35 mouse cellular contexts compared by ENCODE assay signal in the genomic region with DNA sequence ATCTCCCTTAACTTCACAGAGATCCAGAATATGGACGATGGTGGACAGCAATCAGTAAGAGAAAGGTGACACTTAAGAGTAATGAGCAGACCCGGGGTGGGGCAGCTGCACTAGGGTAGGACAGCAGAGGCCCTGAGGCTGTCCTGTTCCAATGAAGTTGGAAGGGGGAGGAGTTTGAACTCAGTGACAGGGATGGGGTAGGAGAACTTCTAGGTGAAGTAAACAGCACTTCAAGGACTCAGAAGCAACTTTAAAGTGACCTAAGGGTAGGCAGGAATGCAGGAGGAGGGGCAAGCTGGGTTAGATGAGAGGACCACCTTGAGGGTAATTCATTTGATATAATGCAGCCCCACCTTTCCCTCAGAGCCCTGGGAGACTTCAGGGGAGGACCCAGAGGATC. TPM values are rescaled to one million over a fixed set of nuclear protein-coding genes. Genes with fewer than 3 reads are reported as not detected.
A peak's percentile ranks its signal among the peaks of the same experiment; 100 is the strongest.
DNase-seq lines count a peak whose midpoint lies in the region; ATAC-seq and TF ChIP-seq lines count a peak whose summit lies in the region.
"Had no signal": no experiment of that assay in that cellular context is flagged by ENCODE, and none has a peak within 500 bp of the region (broad histone marks: within the 10 kb centered on the region; RNA-seq: fewer than 3 reads in every experiment).

No protein-coding gene starts in this region.

- DNase-seq in heart, adult 8-10 months (ENCODE audit: low spot score), result no peak
- DNase-seq in ZHBTc4 (ENCODE audit: low read depth, low spot score), result peak; percentile 50
- no peak for DNase-seq in spleen, postnatal 36 days (ENCODE audit: low spot score in 2 of 2)
- no peak for DNase-seq in cerebellum, postnatal 4 days (ENCODE audit: low spot score in 2 of 2)
- DNase-seq: B cell, adult 2 months; cerebellum, adult 11 months; cerebellum, adult 9-11 months; gastrocnemius, adult 2 months; gastrocnemius, postnatal 36 days; heart, postnatal 14 days; kidney, postnatal 4 days; layer of hippocampus, postnatal 36 days; lung, embryonic 14.5 days; lung, postnatal 36 days; right cerebral cortex, postnatal 4 days; thymus, postnatal 4 days had no signal

- no peaks in the 10 kb centered on the region for H3K79me2 ChIP-seq in myocyte (ENCODE audit: control insufficient read depth, insufficient read depth)

- no peak overlapping the region for H3K4me2 ChIP-seq in heart, embryonic 12.5 days
- peak overlapping the region; percentile 36 for H3K4me2 ChIP-seq in myocyte (ENCODE audit: low read depth)
- H3K4me2 ChIP-seq: embryonic facial prominence, embryonic 13.5 days; limb, embryonic 15.5 days; lung, embryonic 14.5 days; midbrain, embryonic 12.5 days; neural tube, embryonic 13.5 days had no signal

- TF ChIP-seq POLR2A in myocyte (IDR thresholded peaks at IDR 0.05; ENCODE audit: insufficient read length, low read depth), result no peak

- no peaks in the 10 kb centered on the region for H3K9me3 ChIP-seq in heart, embryonic 12.5 days (replicated peaks)
- peaks cover 5% of the 10 kb centered on the region; the same call in 1 of the 2 replicates for H3K9me3 ChIP-seq in E14TG2a.4 (ENCODE audit: low read length)
- H3K9me3 ChIP-seq: embryonic facial prominence, embryonic 13.5 days; limb, embryonic 10.5 days; limb, embryonic 15.5 days; midbrain, embryonic 12.5 days; neural tube, embryonic 13.5 days had no signal

- no peaks in the 10 kb centered on the region for H3K36me3 ChIP-seq in heart, embryonic 12.5 days
- H3K36me3 ChIP-seq in E14TG2a.4 (ENCODE audit: insufficient read depth, low read length) (no peaks in the 10 kb centered on the region), myocyte (ENCODE audit: control insufficient read depth, insufficient read depth) (no peaks in the 10 kb centered on the region)
- H3K36me3 ChIP-seq: embryonic facial prominence, embryonic 13.5 days; limb, embryonic 10.5 days; limb, embryonic 15.5 days; midbrain, embryonic 12.5 days; neural tube, embryonic 13.5 days had no signal

- H3K4me3 ChIP-seq in heart, embryonic 12.5 days, result no peak overlapping the region
- H3K4me3 ChIP-seq in E14TG2a.4 (replicated peaks; ENCODE audit: low read length), result peak overlapping the region; percentile 17; the same call in 1 of the 2 replicates
- no peak overlapping the region for H3K4me3 ChIP-seq in myocyte
- H3K4me3 ChIP-seq: embryonic facial prominence, embryonic 13.5 days; erythroblast, embryonic 14.5 days; gastrocnemius, adult 2 months; limb, embryonic 10.5 days; limb, embryonic 15.5 days; midbrain, embryonic 12.5 days; neural tube, embryonic 13.5 days had no signal

- no peak for ATAC-seq in heart, embryonic 12.5 days (ENCODE audit: insufficient number of reproducible peaks, low FRiP score)
- ATAC-seq: forebrain, embryonic 16.5 days; hindbrain, embryonic 16.5 days had no signal

- H3ac ChIP-seq in myocyte (ENCODE audit: control insufficient read depth, insufficient read length), result no peak overlapping the region

- no peaks in the 10 kb centered on the region for H3K27me3 ChIP-seq in heart, embryonic 12.5 days (replicated peaks)
- H3K27me3 ChIP-seq in E14TG2a.4 (ENCODE audit: insufficient read depth, low read length), result no peaks in the 10 kb centered on the region
- H3K27me3 ChIP-seq in myocyte (ENCODE audit: control insufficient read depth, insufficient read depth, insufficient read length), result no peaks in the 10 kb centered on the region
- H3K27me3 ChIP-seq: embryonic facial prominence, embryonic 13.5 days; limb, embryonic 15.5 days; midbrain, embryonic 12.5 days; neural tube, embryonic 13.5 days had no signal

- no peak for TF ChIP-seq CTCF in E14TG2a.4 (conservative IDR thresholded peaks at IDR 0.05; ENCODE audit: low read length)

- H3K4me1 ChIP-seq in heart, embryonic 12.5 days (replicated peaks), result peaks cover 20% of the 10 kb centered on the region
- peaks cover 44% of the 10 kb centered on the region for H3K4me1 ChIP-seq in E14TG2a.4 (replicated peaks; ENCODE audit: low read depth, low read length)
- H3K4me1 ChIP-seq: embryonic facial prominence, embryonic 13.5 days; limb, embryonic 10.5 days; limb, embryonic 15.5 days; midbrain, embryonic 12.5 days; neural tube, embryonic 13.5 days had no signal

- 34% methylated on average over 2 of the region's 2 CpGs for WGBS in heart, embryonic 12.5 days

- 0 out of 2 replicates have a peak overlapping the region, but pooled peaks have one; percentile 6 for H3K27ac ChIP-seq in heart, embryonic 12.5 days (ENCODE audit: poor library complexity, severe bottlenecking)
- H3K27ac ChIP-seq: embryonic facial prominence, embryonic 13.5 days; gastrocnemius, adult 2 months; limb, embryonic 10.5 days; limb, embryonic 15.5 days; liver, embryonic 14.5 days; midbrain, embryonic 12.5 days; neural tube, embryonic 13.5 days had no signal

- no peak overlapping the region for H3K9ac ChIP-seq in heart, embryonic 12.5 days
- H3K9ac ChIP-seq: embryonic facial prominence, embryonic 13.5 days; limb, embryonic 15.5 days; liver, embryonic 14.5 days; lung, embryonic 14.5 days; midbrain, embryonic 12.5 days; neural tube, embryonic 13.5 days had no signal

TF ChIP-seq in myocyte, 11 proteins besides CTCF, POLR2A, EP300 and RAD21:
- TF ChIP-seq TCF12 (IDR thresholded peaks at IDR 0.05; ENCODE audit: insufficient read depth, poor library complexity, severe bottlenecking) (no peak), USF1 (IDR thresholded peaks at IDR 0.05; ENCODE audit: low read depth) (no peak), MAX (IDR thresholded peaks at IDR 0.05; ENCODE audit: low read depth) (no peak), REST (IDR thresholded peaks at IDR 0.05; ENCODE audit: insufficient read depth, insufficient read length) (no peak), MYOG (IDR thresholded peaks at IDR 0.05; ENCODE audit: control insufficient read depth in 1 of 3, insufficient read depth in 1 of 3, insufficient read length in 2 of 3, low read depth in 2 of 3) (no peak), TCF3 (IDR thresholded peaks at IDR 0.05; ENCODE audit: insufficient read length, low read depth) (no peak), CEBPB (IDR thresholded peaks at IDR 0.05; ENCODE audit: insufficient read depth, poor library complexity, severe bottlenecking) (no peak), POLR2AphosphoS2 (IDR thresholded peaks at IDR 0.05; ENCODE audit: insufficient read length, low read depth) (no peak), MYOD1 (IDR thresholded peaks at IDR 0.05; ENCODE audit: control insufficient read depth in 1 of 3, insufficient read length in 2 of 3, low read depth in 2 of 3) (no peak)
TF ChIP-seq in myocyte: peak in this region for 0.

RNA-seq across cellular contexts. Expression of a gene that starts 0.9 kb away (rescaled TPM):
- 1.4 and 2.0 TPM in 2 replicates for polyA plus RNA-seq in heart, embryonic 12.5 days (2016; fragmentation: Nextera tagmentation; extraction: Ambion mirVana)
- total RNA-seq in heart, adult 8-10 months (2022), result under 1 TPM in 3 of 4 experiments, not detected in 1; 0.16 to 0.22 (median 0.17) TPM
- polyA plus RNA-seq in myocyte (2012; fragmentation: generic; extraction: Trizol), result 0.79 TPM
- total RNA-seq: common myeloid progenitor, adult 5-6 weeks; gastrocnemius, adult 2 months; gastrocnemius, postnatal 36 days; layer of hippocampus, adult 8-10 months; layer of hippocampus, postnatal 36 days had no signal
- polyA plus RNA-seq: embryonic facial prominence, embryonic 13.5 days; erythroblast, embryonic 14.5 days; kidney, embryonic 14.5 days; limb, embryonic 10.5 days; stomach, embryonic 14.5 days had no signal

RNA-seq across cellular contexts. Expression of a gene that starts 25.1 kb away (rescaled TPM):
- 6.1 and 6.8 TPM in 2 replicates for polyA plus RNA-seq in heart, embryonic 12.5 days (2016; fragmentation: Nextera tagmentation; extraction: Ambion mirVana)
- total RNA-seq in heart, adult 8-10 months (2022), result 10 to 100 TPM in 1 of 4 experiments, 1 to 10 TPM in 3; 7.9 to 10.7 (median 9.6) TPM
- polyA plus RNA-seq in myocyte (2012; fragmentation: generic; extraction: Trizol), result 7.2 TPM

RNA-seq across cellular contexts. Expression of a gene that starts 50.2 kb away (rescaled TPM):
- polyA plus RNA-seq in heart, embryonic 12.5 days (2016; fragmentation: Nextera tagmentation; extraction: Ambion mirVana), result not detected in 2 replicates
- not detected for total RNA-seq in heart, adult 8-10 months (2022)
- polyA plus RNA-seq in myocyte (2012; fragmentation: generic; extraction: Trizol), result 1.6 TPM
- total RNA-seq: common myeloid progenitor, adult 5-6 weeks; gastrocnemius, adult 2 months; gastrocnemius, postnatal 36 days; heart, adult 18-20 months; heart, postnatal 14 days had no signal
- polyA plus RNA-seq: erythroblast, embryonic 14.5 days; intestine, embryonic 14.5 days; kidney, embryonic 14.5 days; limb, embryonic 10.5 days; liver, embryonic 14.5 days; testis, adult 2 months had no signal
